Mouse (Mus musculus): Measurements from ENCODE around the gene Clrn3. TPM values are rescaled to one million over a fixed set of nuclear protein-coding genes. Genes with fewer than 3 reads are reported as not detected.

Clrn3 gene
- polyA plus RNA-seq, 1 experiment from 2014 or later: not detected

GRCm38 (mm10) chr7:135486645-135487382 lies 41.6 kb downstream of the Clrn3 start:
- Histone ChIP-seq H3K4me3 (ENCODE audit: low read depth, low read length) (no peak overlapping the region), H3K4me2 (ENCODE audit: low read depth) (no peak overlapping the region), H3K9me3 (ENCODE audit: control insufficient read depth, low read length) (no peaks in the 10 kb centered on the region), H3K27ac (ENCODE audit: low read depth, low read length) (no peak overlapping the region), H3K36me3 (ENCODE audit: control insufficient read depth, insufficient read depth, low read length) (no peaks in the 10 kb centered on the region), H3K27me3 (ENCODE audit: control insufficient read depth, insufficient read depth, low read length) (no peaks in the 10 kb centered on the region), H3K4me1 (ENCODE audit: control insufficient read depth, insufficient read depth, low read length) (no peaks in the 10 kb centered on the region), H3K9ac (ENCODE audit: low read length) (no peak overlapping the region)
- DNase-seq (ENCODE audit: low spot score) (no peak), ATAC-seq (ENCODE audit: insufficient read depth, low FRiP score, low TSS enrichment) (no peak)
- 40% methylated on average over 10 of the region's 10 CpGs for WGBS

- DNase-seq (ENCODE audit: low spot score) (peak; percentile 60), ATAC-seq (ENCODE audit: insufficient read depth, low FRiP score, low TSS enrichment) (peak; percentile 41; the same call in 1 of the 2 replicates)
- H3K27ac ChIP-seq (ENCODE audit: low read depth, low read length): no peak overlapping the region
- H3K9ac ChIP-seq (ENCODE audit: low read length): no peak overlapping the region
- H3K36me3 ChIP-seq (ENCODE audit: control insufficient read depth, insufficient read depth, low read length): no peaks in the 10 kb centered on the region
- no peak overlapping the region for H3K4me2 ChIP-seq (ENCODE audit: low read depth)
- no peaks in the 10 kb centered on the region for H3K9me3 ChIP-seq (ENCODE audit: control insufficient read depth, low read length)
- no peaks in the 10 kb centered on the region for H3K4me1 ChIP-seq (ENCODE audit: control insufficient read depth, insufficient read depth, low read length)
- 12% methylated on average over 12 of the region's 12 CpGs for WGBS
- no peak overlapping the region for H3K4me3 ChIP-seq (ENCODE audit: low read depth, low read length)
- no peaks in the 10 kb centered on the region for H3K27me3 ChIP-seq (ENCODE audit: control insufficient read depth, insufficient read depth, low read length)
Measured at GRCm38 (mm10) chr7:135485796-135486410, 42.6 kb downstream of the Clrn3 start.

- WGBS: 8% methylated on average over 10 of the region's 10 CpGs
- DNase-seq (ENCODE audit: low spot score): no peak
- ATAC-seq (ENCODE audit: insufficient read depth, low FRiP score, low TSS enrichment): no peak
- Histone ChIP-seq H3K9ac (ENCODE audit: low read length) (no peak overlapping the region), H3K27ac (ENCODE audit: low read depth, low read length) (no peak overlapping the region), H3K9me3 (ENCODE audit: control insufficient read depth, low read length) (no peaks in the 10 kb centered on the region), H3K27me3 (ENCODE audit: control insufficient read depth, insufficient read depth, low read length) (no peaks in the 10 kb centered on the region), H3K36me3 (ENCODE audit: control insufficient read depth, insufficient read depth, low read length) (no peaks in the 10 kb centered on the region), H3K4me3 (ENCODE audit: low read depth, low read length) (no peak overlapping the region), H3K4me1 (ENCODE audit: control insufficient read depth, insufficient read depth, low read length) (no peaks in the 10 kb centered on the region), H3K4me2 (ENCODE audit: low read depth) (no peak overlapping the region)
Measured at GRCm38 (mm10) chr7:135485116-135485795, 43.2 kb downstream of the Clrn3 start.

GRCm38 (mm10) chr7:135484341-135484740 lies 44.1 kb downstream of the Clrn3 start:
- no peak overlapping the region for H3K4me3 ChIP-seq (ENCODE audit: low read depth, low read length)
- H3K27me3 ChIP-seq (ENCODE audit: control insufficient read depth, insufficient read depth, low read length): no peaks in the 10 kb centered on the region
- no peak overlapping the region for H3K4me2 ChIP-seq (ENCODE audit: low read depth)
- no peak overlapping the region for H3K27ac ChIP-seq (ENCODE audit: low read depth, low read length)
- 38% methylated on average over 11 of the region's 11 CpGs for WGBS
- DNase-seq (ENCODE audit: low spot score) (no peak), ATAC-seq (ENCODE audit: insufficient read depth, low FRiP score, low TSS enrichment) (no peak)
- H3K9me3 ChIP-seq (ENCODE audit: control insufficient read depth, low read length): no peaks in the 10 kb centered on the region
- H3K36me3 ChIP-seq (ENCODE audit: control insufficient read depth, insufficient read depth, low read length): no peaks in the 10 kb centered on the region
- no peaks in the 10 kb centered on the region for H3K4me1 ChIP-seq (ENCODE audit: control insufficient read depth, insufficient read depth, low read length)
- no peak overlapping the region for H3K9ac ChIP-seq (ENCODE audit: low read length)

GRCm38 (mm10) chr7:135483751-135484150 lies 44.7 kb downstream of the Clrn3 start:
- Histone ChIP-seq H3K4me3 (ENCODE audit: low read depth, low read length) (no peak overlapping the region), H3K27me3 (ENCODE audit: control insufficient read depth, insufficient read depth, low read length) (no peaks in the 10 kb centered on the region), H3K9ac (ENCODE audit: low read length) (no peak overlapping the region), H3K9me3 (ENCODE audit: control insufficient read depth, low read length) (no peaks in the 10 kb centered on the region), H3K4me1 (ENCODE audit: control insufficient read depth, insufficient read depth, low read length) (no peaks in the 10 kb centered on the region), H3K27ac (ENCODE audit: low read depth, low read length) (no peak overlapping the region), H3K36me3 (ENCODE audit: control insufficient read depth, insufficient read depth, low read length) (no peaks in the 10 kb centered on the region), H3K4me2 (ENCODE audit: low read depth) (no peak overlapping the region)
- ATAC-seq (ENCODE audit: insufficient read depth, low FRiP score, low TSS enrichment) (no peak), DNase-seq (ENCODE audit: low spot score) (no peak)
- 54% methylated on average over 6 of the region's 6 CpGs for WGBS

GRCm38 (mm10) chr7:135481150-135481549 lies 47.3 kb downstream of the Clrn3 start:
- 35% methylated on average over 7 of the region's 7 CpGs for whole genome bisulfite sequencing
- no peak for ATAC-seq (ENCODE audit: insufficient read depth, low FRiP score, low TSS enrichment)
- Histone ChIP-seq H3K9ac (ENCODE audit: low read length) (no peak overlapping the region), H3K27ac (ENCODE audit: low read depth, low read length) (no peak overlapping the region), H3K36me3 (ENCODE audit: control insufficient read depth, insufficient read depth, low read length) (no peaks in the 10 kb centered on the region), H3K9me3 (ENCODE audit: control insufficient read depth, low read length) (no peaks in the 10 kb centered on the region), H3K4me2 (ENCODE audit: low read depth) (no peak overlapping the region), H3K4me3 (ENCODE audit: low read depth, low read length) (no peak overlapping the region), H3K4me1 (ENCODE audit: control insufficient read depth, insufficient read depth, low read length) (no peaks in the 10 kb centered on the region), H3K27me3 (ENCODE audit: control insufficient read depth, insufficient read depth, low read length) (no peaks in the 10 kb centered on the region)
- DNase-seq (ENCODE audit: low spot score): no peak

GRCm38 (mm10) chr7:135479912-135480311 lies 48.5 kb downstream of the Clrn3 start:
- H3K4me1 ChIP-seq (ENCODE audit: control insufficient read depth, insufficient read depth, low read length): no peaks in the 10 kb centered on the region
- H3K9ac ChIP-seq (ENCODE audit: low read length): no peak overlapping the region
- no peak for ATAC-seq (ENCODE audit: insufficient read depth, low FRiP score, low TSS enrichment)
- no peaks in the 10 kb centered on the region for H3K36me3 ChIP-seq (ENCODE audit: control insufficient read depth, insufficient read depth, low read length)
- no peak for DNase-seq (ENCODE audit: low spot score)
- H3K4me2 ChIP-seq (ENCODE audit: low read depth): no peak overlapping the region
- H3K27ac ChIP-seq (ENCODE audit: low read depth, low read length): no peak overlapping the region
- H3K9me3 ChIP-seq (ENCODE audit: control insufficient read depth, low read length): no peaks in the 10 kb centered on the region
- H3K4me3 ChIP-seq (ENCODE audit: low read depth, low read length): no peak overlapping the region
- 87% methylated on average over 6 of the region's 6 CpGs for WGBS
- H3K27me3 ChIP-seq (ENCODE audit: control insufficient read depth, insufficient read depth, low read length): no peaks in the 10 kb centered on the region

- DNase-seq (ENCODE audit: low spot score): peak; percentile 48
- Histone ChIP-seq H3K27ac (ENCODE audit: low read depth, low read length) (no peak overlapping the region), H3K9me3 (ENCODE audit: control insufficient read depth, low read length) (no peaks in the 10 kb centered on the region), H3K4me2 (ENCODE audit: low read depth) (no peak overlapping the region), H3K9ac (ENCODE audit: low read length) (no peak overlapping the region), H3K36me3 (ENCODE audit: control insufficient read depth, insufficient read depth, low read length) (no peaks in the 10 kb centered on the region), H3K4me3 (ENCODE audit: low read depth, low read length) (no peak overlapping the region), H3K27me3 (ENCODE audit: control insufficient read depth, insufficient read depth, low read length) (no peaks in the 10 kb centered on the region), H3K4me1 (ENCODE audit: control insufficient read depth, insufficient read depth, low read length) (no peaks in the 10 kb centered on the region)
- no peak; the same call in 1 of the 2 replicates for ATAC-seq (ENCODE audit: insufficient read depth, low FRiP score, low TSS enrichment)
- WGBS: 65% methylated on average over 10 of the region's 10 CpGs
Measured at GRCm38 (mm10) chr7:135479322-135479880, 49.1 kb downstream of the Clrn3 start.
